Mouse (Mus musculus): ENCODE data around the gene Ssr1.

- TF ChIP-seq CTCF (IDR thresholded peaks at IDR 0.05; ENCODE audit: control insufficient read depth, insufficient read depth, insufficient read length) (no peak), MYOD1 (IDR thresholded peaks at IDR 0.05; ENCODE audit: control insufficient read depth, insufficient read length, low read depth) (no peak), USF1 (IDR thresholded peaks at IDR 0.05; ENCODE audit: low read depth) (no peak), MAX (IDR thresholded peaks at IDR 0.05) (no peak), CEBPB (IDR thresholded peaks at IDR 0.05; ENCODE audit: low read depth) (no peak), MYOG (IDR thresholded peaks at IDR 0.05; ENCODE audit: control insufficient read depth, extremely low read depth, insufficient read length) (no peak)
These were observed 51.8 kb downstream of the Ssr1 start for GRCm38 (mm10) chr13:37941950-37942886.
